Mouse (Mus musculus): ENCODE measurements around the gene Prima1. TPM values are rescaled to one million over a fixed set of nuclear protein-coding genes. Genes with fewer than 3 reads are reported as not detected.

The Prima1 gene
- total RNA-seq, 1 experiment: 0.85 TPM

DNA sequence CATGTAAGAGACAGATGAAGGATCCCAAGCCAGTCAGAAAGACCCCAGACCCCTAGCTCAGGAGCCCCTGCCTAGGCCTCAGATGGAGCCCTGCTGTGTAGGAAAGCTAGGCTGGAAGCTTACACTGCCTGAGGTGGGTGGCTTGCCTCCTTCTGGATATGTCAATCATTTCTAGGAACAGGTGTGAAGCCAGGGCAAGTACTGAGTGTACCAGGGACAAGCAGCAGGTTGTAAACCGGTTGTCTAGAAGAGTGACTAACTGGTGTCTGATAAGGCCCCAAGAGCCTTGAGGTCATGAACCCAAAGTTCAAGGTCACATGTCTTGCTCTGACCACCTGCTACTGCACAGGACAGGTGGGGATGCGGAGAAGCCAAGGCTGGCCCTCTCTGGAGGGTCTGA is 28.4 kb downstream of the Prima1 start:
- Histone ChIP-seq H3K4me1 (ENCODE audit: control insufficient read depth in 2 of 2, insufficient read depth in 2 of 2, low read length in 2 of 2, poor library complexity in 1 of 2) (no peaks in the 10 kb centered on the region), H3K9ac (ENCODE audit: insufficient read depth, low read depth, low read length, poor library complexity, severe bottlenecking) (no peak overlapping the region), H3K27ac (ENCODE audit: insufficient read depth, low read depth, low read length, poor library complexity, severe bottlenecking) (no peak overlapping the region), H3K36me3 (ENCODE audit: control insufficient read depth, insufficient read depth, low read length, poor library complexity, severe bottlenecking) (no peaks in the 10 kb centered on the region), H3K4me3 (ENCODE audit: insufficient read depth in 1 of 2, low read depth in 1 of 2, low read length in 2 of 2, poor library complexity in 1 of 2, severe bottlenecking in 1 of 2) (no peak overlapping the region), H3K9me3 (ENCODE audit: control insufficient read depth, insufficient read depth, low read depth, low read length) (no peaks in the 10 kb centered on the region)
- in situ Hi-C loops (cut with MboI; ENCODE audit: low sequenced_read_pairs in 2 of 2, unreplicated experiment in 2 of 2): no loop called here
- no peak for DNase-seq (ENCODE audit: low read depth, low spot score)
- TF ChIP-seq CHD2 (IDR thresholded peaks at IDR 0.05; ENCODE audit: low read depth, low read length) (no peak), HCFC1 (IDR thresholded peaks at IDR 0.05; ENCODE audit: borderline replicate concordance, insufficient read depth, low read length) (no peak)

DNA sequence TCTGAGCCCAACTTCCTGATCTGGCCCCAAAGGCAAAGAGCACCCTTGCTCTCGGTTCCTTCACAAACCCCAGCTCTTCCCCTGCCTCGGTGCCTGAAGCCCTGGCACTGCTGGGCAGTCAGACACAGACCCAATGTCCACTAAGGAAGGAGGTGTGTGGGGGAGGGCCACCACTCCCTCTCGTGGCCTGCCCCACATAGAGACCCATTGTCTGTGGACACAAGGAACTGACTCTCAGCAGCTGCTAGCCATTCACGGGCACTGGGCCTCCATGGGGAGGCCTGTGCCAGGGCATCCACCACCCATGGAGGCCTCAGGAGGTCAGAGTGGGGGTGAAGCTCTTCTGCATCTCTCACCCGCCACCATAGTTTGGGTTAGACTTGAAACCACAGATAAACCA is 30.9 kb downstream of the Prima1 start:
- in situ Hi-C loops (cut with MboI; ENCODE audit: low sequenced_read_pairs in 2 of 2, unreplicated experiment in 2 of 2): no loop called here
- H3K27ac ChIP-seq (ENCODE audit: insufficient read depth, low read depth, low read length, poor library complexity, severe bottlenecking): no peak overlapping the region; the same call in 1 of the 2 replicates

DNA sequence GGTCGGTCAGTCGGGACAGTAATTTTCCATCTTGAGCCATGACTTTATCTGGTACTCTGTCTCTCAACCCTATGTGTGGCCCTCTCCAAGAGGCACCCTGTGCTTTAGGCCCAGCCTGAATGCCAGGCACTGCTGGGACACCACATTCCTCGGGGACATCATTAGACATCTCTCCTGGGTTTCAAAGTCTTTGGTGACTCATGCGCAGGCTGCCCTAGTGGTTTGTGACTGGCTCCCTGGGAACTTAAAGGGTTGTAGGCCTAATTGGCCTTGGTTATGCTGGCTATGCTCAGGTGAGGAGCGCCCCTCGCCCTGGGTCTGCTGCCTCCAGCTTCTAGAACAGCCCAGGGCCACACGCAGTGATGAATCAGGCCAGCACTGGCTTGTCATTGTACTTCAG is 32.4 kb downstream of the Prima1 start:
- TF ChIP-seq CHD2 (IDR thresholded peaks at IDR 0.05; ENCODE audit: low read depth, low read length): no peak
- TF ChIP-seq ZNF384 (IDR thresholded peaks at IDR 0.05; ENCODE audit: low read depth, low read length): no peak
- no peak for TF ChIP-seq ZC3H11A (IDR thresholded peaks at IDR 0.05; ENCODE audit: borderline replicate concordance, low read depth, low read length)
- no peak for TF ChIP-seq HCFC1 (IDR thresholded peaks at IDR 0.05; ENCODE audit: borderline replicate concordance, insufficient read depth, low read length)
- no peak for TF ChIP-seq MAFK (IDR thresholded peaks at IDR 0.05; ENCODE audit: insufficient read depth, low read depth, low read length)
- no peaks in the 10 kb centered on the region for H3K36me3 ChIP-seq (ENCODE audit: control insufficient read depth, insufficient read depth, low read length, poor library complexity, severe bottlenecking)
- no peak for DNase-seq (ENCODE audit: low read depth, low spot score)
- no peak overlapping the region for H3K27ac ChIP-seq (ENCODE audit: insufficient read depth, low read depth, low read length, poor library complexity, severe bottlenecking)
- H3K9me3 ChIP-seq (ENCODE audit: control insufficient read depth, insufficient read depth, low read depth, low read length): no peaks in the 10 kb centered on the region
- H3K4me3 ChIP-seq (ENCODE audit: insufficient read depth in 1 of 2, low read depth in 1 of 2, low read length in 2 of 2, poor library complexity in 1 of 2, severe bottlenecking in 1 of 2): no peak overlapping the region
- no peaks in the 10 kb centered on the region for H3K4me1 ChIP-seq (ENCODE audit: control insufficient read depth in 2 of 2, insufficient read depth in 2 of 2, low read length in 2 of 2, poor library complexity in 1 of 2)
- H3K9ac ChIP-seq (ENCODE audit: insufficient read depth, low read depth, low read length, poor library complexity, severe bottlenecking): no peak overlapping the region
- in situ Hi-C loops (cut with MboI; ENCODE audit: low sequenced_read_pairs in 2 of 2, unreplicated experiment in 2 of 2): no loop called here

More for the DNA sequence above, 30.9 kb downstream of the Prima1 start:
- TF ChIP-seq MAFK (IDR thresholded peaks at IDR 0.05; ENCODE audit: insufficient read depth, low read depth, low read length) (no peak), ZNF384 (IDR thresholded peaks at IDR 0.05; ENCODE audit: low read depth, low read length) (no peak), ZC3H11A (IDR thresholded peaks at IDR 0.05; ENCODE audit: borderline replicate concordance, low read depth, low read length) (no peak), HCFC1 (IDR thresholded peaks at IDR 0.05; ENCODE audit: borderline replicate concordance, insufficient read depth, low read length) (no peak), CHD2 (IDR thresholded peaks at IDR 0.05; ENCODE audit: low read depth, low read length) (no peak)
- no peak for DNase-seq (ENCODE audit: low read depth, low spot score)
- no peak overlapping the region for H3K9ac ChIP-seq (ENCODE audit: insufficient read depth, low read depth, low read length, poor library complexity, severe bottlenecking)
- H3K9me3 ChIP-seq (ENCODE audit: control insufficient read depth, insufficient read depth, low read depth, low read length): no peaks in the 10 kb centered on the region
- H3K36me3 ChIP-seq (ENCODE audit: control insufficient read depth, insufficient read depth, low read length, poor library complexity, severe bottlenecking): no peaks in the 10 kb centered on the region
- H3K4me1 ChIP-seq (ENCODE audit: control insufficient read depth in 2 of 2, insufficient read depth in 2 of 2, low read length in 2 of 2, poor library complexity in 1 of 2): no peaks in the 10 kb centered on the region
- no peak overlapping the region for H3K4me3 ChIP-seq (ENCODE audit: insufficient read depth in 1 of 2, low read depth in 1 of 2, low read length in 2 of 2, poor library complexity in 1 of 2, severe bottlenecking in 1 of 2)

DNA sequence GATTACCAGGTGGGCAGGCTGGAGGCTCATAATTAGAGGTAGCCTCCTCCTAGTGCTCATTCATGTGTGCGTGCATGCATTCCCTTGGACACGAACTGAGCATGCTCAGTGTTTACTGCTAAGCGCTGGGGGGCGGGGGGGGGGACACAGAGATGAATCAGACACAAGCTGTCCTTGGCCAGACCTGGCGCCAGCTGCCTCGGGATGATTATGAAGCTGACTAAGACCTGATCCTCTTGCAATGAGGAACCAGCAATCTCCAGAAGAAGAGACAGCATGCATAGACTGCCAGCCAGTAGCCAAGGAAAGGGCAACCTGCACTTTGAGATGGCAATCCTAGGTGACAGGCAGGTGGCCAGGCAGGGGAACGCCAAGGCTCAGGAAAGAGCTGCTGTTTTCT is 36.4 kb downstream of the Prima1 start:
- Histone ChIP-seq H3K4me1 (ENCODE audit: control insufficient read depth in 2 of 2, insufficient read depth in 2 of 2, low read length in 2 of 2, poor library complexity in 1 of 2) (no peaks in the 10 kb centered on the region), H3K27ac (ENCODE audit: insufficient read depth, low read depth, low read length, poor library complexity, severe bottlenecking) (no peak overlapping the region), H3K4me3 (ENCODE audit: insufficient read depth in 1 of 2, low read depth in 1 of 2, low read length in 2 of 2, poor library complexity in 1 of 2, severe bottlenecking in 1 of 2) (no peak overlapping the region), H3K9me3 (ENCODE audit: control insufficient read depth, insufficient read depth, low read depth, low read length) (no peaks in the 10 kb centered on the region), H3K36me3 (ENCODE audit: control insufficient read depth, insufficient read depth, low read length, poor library complexity, severe bottlenecking) (no peaks in the 10 kb centered on the region), H3K9ac (ENCODE audit: insufficient read depth, low read depth, low read length, poor library complexity, severe bottlenecking) (no peak overlapping the region)
- in situ Hi-C loops (cut with MboI; ENCODE audit: low sequenced_read_pairs in 2 of 2, unreplicated experiment in 2 of 2): no loop called here
- TF ChIP-seq MAFK (IDR thresholded peaks at IDR 0.05; ENCODE audit: insufficient read depth, low read depth, low read length) (no peak), CHD2 (IDR thresholded peaks at IDR 0.05; ENCODE audit: low read depth, low read length) (no peak), HCFC1 (IDR thresholded peaks at IDR 0.05; ENCODE audit: borderline replicate concordance, insufficient read depth, low read length) (no peak), ZC3H11A (IDR thresholded peaks at IDR 0.05; ENCODE audit: borderline replicate concordance, low read depth, low read length) (no peak), ZNF384 (IDR thresholded peaks at IDR 0.05; ENCODE audit: low read depth, low read length) (no peak)
- DNase-seq (ENCODE audit: low read depth, low spot score): no peak
